Mouse (Mus musculus): ENCODE results near the gene Pycr2. TPM values are rescaled to one million over a fixed set of nuclear protein-coding genes. Genes with fewer than 3 reads are reported as not detected.
A peak's percentile ranks its signal among the peaks of the same experiment; 100 is the strongest.

The Pycr2 gene
- polyA plus RNA-seq, 1 experiment = 21.8 TPM

DNA sequence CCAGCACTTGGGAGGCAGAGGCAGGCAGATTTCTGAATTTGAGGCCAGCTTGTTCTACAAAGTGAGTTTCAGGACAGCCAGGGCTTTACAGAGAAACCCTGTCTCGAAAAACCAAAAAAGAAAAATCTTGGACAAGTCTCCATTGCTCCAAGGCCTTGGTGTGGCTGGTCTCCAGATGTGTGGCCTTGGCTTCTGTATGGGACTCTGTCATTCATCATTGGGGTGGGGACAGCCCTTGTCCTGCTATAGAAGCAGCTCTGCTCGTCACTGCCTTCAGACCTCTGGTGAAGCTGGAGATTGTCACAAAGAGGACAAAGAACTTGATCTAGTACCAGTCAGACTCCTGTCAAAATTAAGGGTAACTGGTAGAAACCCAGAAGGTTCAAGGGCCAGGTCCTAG is 29.5 kb upstream of the Pycr2 start:
- 88% methylated on average over 2 of the region's 2 CpGs for WGBS
- H3K4me1 ChIP-seq (ENCODE audit: control insufficient read depth, insufficient read depth, insufficient read length, low read length) = no peaks in the 10 kb centered on the region
- no peaks in the 10 kb centered on the region for H3K27me3 ChIP-seq (ENCODE audit: control insufficient read depth, insufficient read depth, low read length)
- TF ChIP-seq POLR2A (IDR thresholded peaks at IDR 0.05; ENCODE audit: low read depth, low read length) (no peak), CTCF (IDR thresholded peaks at IDR 0.05; ENCODE audit: extremely low read depth, insufficient read length, insufficient replicate concordance, low read depth, low read length) (no peak)
- no peak overlapping the region for H3K4me3 ChIP-seq (ENCODE audit: low read depth, low read length)
- no peak overlapping the region for H3K27ac ChIP-seq (ENCODE audit: insufficient read depth, low read depth, low read length)
- no peaks in the 10 kb centered on the region for H3K36me3 ChIP-seq (ENCODE audit: control insufficient read depth, insufficient read depth, low read length)

GRCm38 (mm10) chr1:180875126-180875525 is 29.0 kb upstream of the Pycr2 start:
- no peak for TF ChIP-seq CTCF (IDR thresholded peaks at IDR 0.05; ENCODE audit: extremely low read depth, insufficient read length, insufficient replicate concordance, low read depth, low read length)
- no peak for TF ChIP-seq POLR2A (IDR thresholded peaks at IDR 0.05; ENCODE audit: low read depth, low read length)
- H3K27ac ChIP-seq (ENCODE audit: insufficient read depth, low read depth, low read length) = no peak overlapping the region
- no peak overlapping the region for H3K4me3 ChIP-seq (ENCODE audit: low read depth, low read length)
- 85% methylated on average over 9 of the region's 9 CpGs for WGBS
- no peaks in the 10 kb centered on the region for H3K27me3 ChIP-seq (ENCODE audit: control insufficient read depth, insufficient read depth, low read length)
- H3K4me1 ChIP-seq (ENCODE audit: control insufficient read depth, insufficient read depth, insufficient read length, low read length) = no peaks in the 10 kb centered on the region
- H3K36me3 ChIP-seq (ENCODE audit: control insufficient read depth, insufficient read depth, low read length) = no peaks in the 10 kb centered on the region

GRCm38 (mm10) chr1:180877466-180877865 is 26.6 kb upstream of the Pycr2 start:
- 82% methylated on average over 4 of the region's 4 CpGs for WGBS
- TF ChIP-seq POLR2A (IDR thresholded peaks at IDR 0.05; ENCODE audit: low read depth, low read length) = no peak
- no peak for TF ChIP-seq CTCF (IDR thresholded peaks at IDR 0.05; ENCODE audit: extremely low read depth, insufficient read length, insufficient replicate concordance, low read depth, low read length)
- Histone ChIP-seq H3K4me3 (ENCODE audit: low read depth, low read length) (no peak overlapping the region), H3K4me1 (ENCODE audit: control insufficient read depth, insufficient read depth, insufficient read length, low read length) (no peaks in the 10 kb centered on the region), H3K27me3 (ENCODE audit: control insufficient read depth, insufficient read depth, low read length) (no peaks in the 10 kb centered on the region), H3K36me3 (ENCODE audit: control insufficient read depth, insufficient read depth, low read length) (no peaks in the 10 kb centered on the region), H3K27ac (ENCODE audit: insufficient read depth, low read depth, low read length) (no peak overlapping the region)

DNA sequence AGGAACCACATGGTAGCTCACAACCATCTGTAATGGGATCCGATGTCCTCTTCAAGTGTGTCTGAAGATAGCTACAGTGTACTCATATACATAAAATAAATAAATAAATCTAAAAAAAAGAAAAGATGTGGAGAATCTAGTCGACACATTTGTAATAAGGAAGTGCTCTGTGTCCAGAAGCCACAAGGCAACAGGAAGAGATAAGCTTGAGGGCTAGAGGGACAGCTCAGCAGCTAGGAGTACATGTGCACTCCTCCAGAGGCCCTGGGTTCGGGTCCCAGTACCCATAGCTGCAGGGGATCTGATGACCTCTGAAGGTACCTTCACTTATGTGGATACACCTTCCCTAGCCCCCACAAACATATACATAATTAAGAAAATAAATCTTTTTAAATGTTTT is 22.3 kb upstream of the Pycr2 start:
- H3K27ac ChIP-seq (ENCODE audit: insufficient read depth, low read depth, low read length) = no peak overlapping the region
- H3K4me3 ChIP-seq (ENCODE audit: low read depth, low read length) = no peak overlapping the region
- H3K4me1 ChIP-seq (ENCODE audit: control insufficient read depth, insufficient read depth, insufficient read length, low read length) = no peaks in the 10 kb centered on the region
- H3K36me3 ChIP-seq (ENCODE audit: control insufficient read depth, insufficient read depth, low read length) = no peaks in the 10 kb centered on the region
- no peaks in the 10 kb centered on the region for H3K27me3 ChIP-seq (ENCODE audit: control insufficient read depth, insufficient read depth, low read length)
- TF ChIP-seq POLR2A (IDR thresholded peaks at IDR 0.05; ENCODE audit: low read depth, low read length) (no peak), CTCF (IDR thresholded peaks at IDR 0.05; ENCODE audit: extremely low read depth, insufficient read length, insufficient replicate concordance, low read depth, low read length) (no peak)
- WGBS = 50% methylated on average over 3 of the region's 3 CpGs

- TF ChIP-seq POLR2A (IDR thresholded peaks at IDR 0.05; ENCODE audit: low read depth, low read length) = no peak
- no peak for TF ChIP-seq CTCF (IDR thresholded peaks at IDR 0.05; ENCODE audit: extremely low read depth, insufficient read length, insufficient replicate concordance, low read depth, low read length)
- WGBS = 66% methylated on average over 7 of the region's 7 CpGs
- Histone ChIP-seq H3K27ac (ENCODE audit: insufficient read depth, low read depth, low read length) (no peak overlapping the region), H3K4me1 (ENCODE audit: control insufficient read depth, insufficient read depth, insufficient read length, low read length) (peaks cover 5% of the 10 kb centered on the region), H3K27me3 (ENCODE audit: control insufficient read depth, insufficient read depth, low read length) (no peaks in the 10 kb centered on the region), H3K4me3 (ENCODE audit: low read depth, low read length) (no peak overlapping the region), H3K36me3 (ENCODE audit: control insufficient read depth, insufficient read depth, low read length) (no peaks in the 10 kb centered on the region)
These were observed 20.4 kb upstream of the Pycr2 start for GRCm38 (mm10) chr1:180883731-180884130.

- Histone ChIP-seq H3K36me3 (ENCODE audit: control insufficient read depth, insufficient read depth, low read length) (no peaks in the 10 kb centered on the region), H3K4me3 (ENCODE audit: low read depth, low read length) (no peak overlapping the region), H3K27ac (ENCODE audit: insufficient read depth, low read depth, low read length) (no peak overlapping the region; the same call in 1 of the 2 replicates), H3K27me3 (ENCODE audit: control insufficient read depth, insufficient read depth, low read length) (no peaks in the 10 kb centered on the region), H3K4me1 (ENCODE audit: control insufficient read depth, insufficient read depth, insufficient read length, low read length) (peaks cover 11% of the 10 kb centered on the region)
- 68% methylated on average over 9 of the region's 9 CpGs for WGBS
- no peak for TF ChIP-seq POLR2A (IDR thresholded peaks at IDR 0.05; ENCODE audit: low read depth, low read length)
- no peak for TF ChIP-seq CTCF (IDR thresholded peaks at IDR 0.05; ENCODE audit: extremely low read depth, insufficient read length, insufficient replicate concordance, low read depth, low read length)
These were observed 19.6 kb upstream of the Pycr2 start for GRCm38 (mm10) chr1:180884484-180884883.

DNA sequence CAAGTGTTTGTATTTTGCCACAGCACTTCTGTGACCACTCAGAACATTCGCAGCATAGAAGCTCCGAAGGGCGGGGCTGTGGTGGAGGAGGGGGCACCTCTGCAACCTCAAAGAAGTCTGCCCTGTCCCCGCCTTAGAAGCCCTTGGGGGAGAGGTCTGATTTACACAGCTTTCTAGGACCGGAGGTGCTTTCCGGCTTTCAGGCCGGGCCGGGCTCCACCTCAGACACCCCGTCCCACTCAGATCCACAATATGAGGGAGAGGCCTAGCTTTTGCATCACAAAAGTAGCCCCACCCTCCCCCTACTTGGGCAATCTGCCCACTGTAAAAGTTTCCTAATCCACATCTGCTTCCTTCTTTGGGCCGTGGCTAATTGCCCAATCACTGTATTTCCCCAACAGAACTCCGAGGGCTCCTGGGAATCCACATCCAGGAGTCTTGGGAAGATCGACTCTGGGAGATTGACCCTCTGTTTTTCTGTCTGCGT is 15.5 kb upstream of the Pycr2 start:
- Histone ChIP-seq H3K4me1 (ENCODE audit: control insufficient read depth, insufficient read depth, insufficient read length, low read length) (peaks cover 11% of the 10 kb centered on the region), H3K4me3 (ENCODE audit: low read depth, low read length) (peak overlapping the region; percentile 26; the same call in 1 of the 2 replicates), H3K27ac (ENCODE audit: insufficient read depth, low read depth, low read length) (peak overlapping the region; percentile 56)

More for the DNA sequence above, 15.5 kb upstream of the Pycr2 start:
- no peaks in the 10 kb centered on the region for H3K36me3 ChIP-seq (ENCODE audit: control insufficient read depth, insufficient read depth, low read length)
- WGBS = 5% methylated on average over 13 of the region's 13 CpGs
- no peaks in the 10 kb centered on the region for H3K27me3 ChIP-seq (ENCODE audit: control insufficient read depth, insufficient read depth, low read length)
- TF ChIP-seq CTCF (IDR thresholded peaks at IDR 0.05; ENCODE audit: extremely low read depth, insufficient read length, insufficient replicate concordance, low read depth, low read length) (no peak), POLR2A (IDR thresholded peaks at IDR 0.05; ENCODE audit: low read depth, low read length) (no peak)

Data from small intestine, adult 2 months (tissue).